Mouse (Mus musculus) heart, postnatal 36 days (tissue): Measurements from ENCODE around the gene Prdm2. TPM values are rescaled to one million over a fixed set of nuclear protein-coding genes. Genes with fewer than 3 reads are reported as not detected.

ENCODE experiments used
- microRNA-seq, 2 experiments: library from miRNA; unstranded; fragments of <30 nt; microRNA quantifications; one replicate each; pipeline ENCODE4 v1.2.0; 2021; ENCODE audit warnings: borderline number of aligned reads in 2 of 2
- total RNA-seq, 2 experiments: library from RNA; stranded (reverse); gene quantifications; 2 replicates each; pipeline ENCODE4 v1.2.3; 2021

Gene Prdm2
- total RNA-seq, 2 experiments from 2014 or later = 18.9 to 22.0 TPM

Small RNAs within 50 kb of the gene (microRNA-seq; reads per million reads assigned to microRNA genes)
- 0 to 1.3 reads per million in 2 experiments for gene Mir7021

Other genes with a start within 250 kb of the Prdm2 start
- gene Pdpn, start 86.6 kb upstream of the Prdm2 start, total RNA-seq = 1 to 10 TPM; 5.8 to 8.3 TPM
- gene Lrrc38, start 136.8 kb upstream of the Prdm2 start, total RNA-seq = under 1 TPM in 1 of 2 experiments, not detected in 1; 0.14 TPM
- gene Pramel1, start 181.4 kb upstream of the Prdm2 start, total RNA-seq = not detected
- 10 to 100 TPM in 1 of 2 experiments, 1 to 10 TPM in 1; 9.9 to 11.5 TPM for gene Pramef8, start 199.4 kb upstream of the Prdm2 start, total RNA-seq
- gene Oog4, start 237.3 kb upstream of the Prdm2 start, total RNA-seq = not detected